Mouse (Mus musculus) left cerebral cortex, adult 9 months (tissue): ENCODE results near the gene Smpd1.
A peak's percentile ranks its signal among the peaks of the same experiment; 100 is the strongest.

Experiments used
- DNase-seq, 2 experiments: peaks; one replicate each; pipeline ENCODE4 v3.0.0; 2022; ENCODE audit warnings: low spot score in 2 of 2

Smpd1 gene

GRCm38 (mm10) chr7:105562317-105562716, 8.2 kb downstream of the Smpd1 start:
- no peak for DNase-seq

GRCm38 (mm10) chr7:105563367-105563766, 9.2 kb downstream of the Smpd1 start:
- no peak for DNase-seq

GRCm38 (mm10) chr7:105565071-105565836, 11.1 kb downstream of the Smpd1 start:
- no peak for DNase-seq

- peak in 1 of 2 experiments; percentile 75 for DNase-seq
Measured at GRCm38 (mm10) chr7:105568583-105568982, 14.4 kb downstream of the Smpd1 start.

DNA sequence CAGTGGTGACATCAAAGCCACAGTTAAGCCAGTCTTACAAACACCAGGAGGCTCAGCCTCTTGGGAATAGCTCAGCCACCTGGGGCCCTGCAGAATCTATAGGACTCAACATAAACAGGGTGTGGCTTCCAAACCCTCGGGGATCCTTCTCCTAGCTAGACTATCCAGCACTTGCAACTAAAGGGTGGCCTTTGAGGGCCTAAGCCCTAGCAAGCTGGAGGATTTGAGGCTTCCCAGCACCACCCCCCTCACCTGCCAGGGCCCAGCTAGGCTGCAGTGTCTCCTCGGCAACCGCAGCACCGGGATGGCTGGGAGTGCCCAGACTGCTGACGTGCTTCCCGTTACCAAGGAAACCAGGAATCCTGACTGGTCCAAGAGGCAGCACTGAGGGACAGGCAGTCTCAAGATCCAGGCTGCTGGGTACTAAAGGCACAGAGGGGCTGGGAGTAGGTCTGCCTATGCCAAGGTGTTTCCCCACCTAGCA, 14.9 kb downstream of the Smpd1 start:
- peak; percentile 77 to 92 for DNase-seq

- no peak for DNase-seq
Measured at GRCm38 (mm10) chr7:105569512-105570496, 15.6 kb downstream of the Smpd1 start.

DNA sequence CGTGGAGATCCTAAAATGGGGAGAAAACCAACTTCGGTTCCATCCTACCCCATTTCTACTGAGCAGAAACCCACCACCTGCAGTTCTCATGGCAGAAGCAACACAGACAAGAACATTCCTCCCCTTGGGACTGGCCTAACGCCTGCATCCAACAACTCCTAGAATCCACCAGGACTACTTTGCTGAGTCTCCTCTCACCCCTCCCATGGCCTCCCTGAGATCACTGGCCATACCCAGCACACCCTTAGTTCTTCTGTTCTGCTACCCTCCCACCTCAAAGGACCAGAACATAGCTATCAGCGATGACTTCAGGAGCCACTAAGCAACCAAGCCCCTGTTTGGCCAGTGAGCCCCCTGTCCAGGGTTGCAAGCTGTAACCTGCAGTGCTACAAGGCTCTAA, 16.6 kb downstream of the Smpd1 start:
- DNase-seq = no peak

- no peak for DNase-seq
Measured at GRCm38 (mm10) chr7:105572949-105573348, 18.8 kb downstream of the Smpd1 start.

GRCm38 (mm10) chr7:105574537-105574936, 20.4 kb downstream of the Smpd1 start:
- DNase-seq = no peak

DNA sequence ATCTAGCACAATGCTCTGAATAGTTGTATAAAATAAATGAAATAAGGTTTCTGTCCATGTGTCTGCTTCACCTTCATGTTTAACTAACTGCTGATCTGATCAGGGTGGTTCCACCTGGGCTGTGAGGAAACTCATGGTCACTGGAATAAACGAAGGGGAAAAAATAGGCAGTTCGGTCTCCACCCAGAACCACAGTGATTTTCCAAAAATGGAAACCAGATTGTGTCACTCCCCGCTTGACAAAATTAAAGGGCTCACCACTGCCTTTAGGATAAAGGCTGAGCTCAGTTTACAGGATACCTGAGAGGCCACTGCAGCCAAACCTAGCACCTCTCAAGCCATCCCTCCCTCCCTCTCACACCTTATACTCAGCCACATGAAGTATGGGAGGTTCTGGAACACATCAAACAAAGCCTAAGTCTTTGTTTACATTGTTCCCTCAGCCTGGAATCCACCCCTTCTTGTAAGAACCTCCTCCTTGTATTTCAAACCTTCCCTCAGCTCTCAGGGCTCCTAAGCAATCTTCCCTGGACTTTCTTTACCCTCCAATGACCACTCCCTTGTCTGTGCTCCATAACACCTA, 22.1 kb downstream of the Smpd1 start:
- no peak for DNase-seq

- DNase-seq = no peak
Measured at GRCm38 (mm10) chr7:105577377-105577871, 23.3 kb downstream of the Smpd1 start.

DNA sequence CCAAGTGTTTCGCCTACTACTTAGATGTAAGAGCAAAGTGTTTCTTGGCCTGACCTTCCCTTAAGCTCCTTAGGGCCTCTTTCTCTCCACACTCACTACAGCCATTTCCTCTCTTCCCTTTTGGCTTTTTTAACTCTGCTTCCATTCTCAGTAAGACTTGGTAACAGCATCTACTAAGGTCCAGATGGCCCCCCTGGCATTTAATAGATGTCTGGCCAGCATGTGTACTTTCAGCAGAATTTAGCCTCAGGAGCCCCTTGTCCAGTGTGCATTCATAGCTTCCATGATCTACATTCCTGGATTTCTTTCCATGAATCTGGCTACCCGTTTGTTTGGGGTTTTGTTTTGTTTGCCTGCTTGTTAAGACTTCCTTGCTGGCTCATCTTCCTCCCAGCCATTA, 24.3 kb downstream of the Smpd1 start:
- DNase-seq = no peak

GRCm38 (mm10) chr7:105580627-105581089, 26.5 kb downstream of the Smpd1 start:
- no peak for DNase-seq

DNA sequence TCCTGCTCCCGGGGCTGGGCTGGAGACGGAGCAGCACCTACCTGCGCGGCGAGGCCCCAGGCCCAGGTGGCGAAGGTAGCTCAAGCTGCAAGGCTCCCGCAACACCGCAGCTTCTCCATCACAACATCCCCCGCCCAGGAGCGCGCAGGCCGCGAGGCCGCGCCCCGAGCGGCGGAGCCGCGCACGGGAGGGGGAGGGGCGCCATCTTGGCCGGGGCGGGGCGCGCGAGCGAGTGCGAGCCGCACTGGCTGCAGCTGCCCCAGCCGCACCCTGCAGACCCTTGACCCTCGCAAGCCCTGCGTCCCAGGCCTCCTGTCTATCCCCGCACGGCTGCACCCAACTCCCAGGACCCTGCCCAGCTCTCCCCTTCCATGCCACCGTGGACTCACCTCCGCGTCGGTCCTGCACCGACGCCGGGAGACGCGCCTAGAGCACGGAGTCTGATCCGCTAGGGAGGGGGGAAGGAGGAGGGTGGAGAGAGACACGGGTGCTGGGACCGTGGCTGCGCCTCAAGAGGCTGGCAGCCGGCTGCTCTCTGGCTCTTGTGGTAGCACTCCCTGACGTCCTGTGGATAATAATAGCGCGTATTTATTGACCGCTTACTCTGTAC, 27.0 kb downstream of the Smpd1 start, which contains the start of gene Apbb1:
Apbb1 (minus strand) TSS at position 560 of the 610 bp plus-strand sequence.
- DNase-seq = peak in 1 of 2 experiments; percentile 77

DNA sequence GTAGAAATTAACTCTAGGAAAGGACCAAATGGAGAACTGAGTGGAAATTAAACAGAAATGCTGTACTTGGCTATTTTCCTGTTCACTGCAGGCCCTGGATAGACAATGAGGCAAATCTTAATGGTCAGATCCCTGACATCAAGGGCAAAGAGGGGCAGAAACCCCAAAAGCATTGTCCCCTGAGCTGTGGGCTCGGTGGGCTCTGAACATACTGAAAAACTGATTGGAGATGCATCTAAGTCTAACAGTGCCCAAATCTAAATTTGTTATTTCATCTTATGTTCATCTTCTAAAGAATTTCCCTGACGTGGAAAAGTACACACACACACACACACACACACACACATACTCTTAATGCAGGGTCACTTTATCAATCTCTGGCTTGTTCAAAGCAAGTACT, 27.8 kb downstream of the Smpd1 start:
- no peak for DNase-seq

DNA sequence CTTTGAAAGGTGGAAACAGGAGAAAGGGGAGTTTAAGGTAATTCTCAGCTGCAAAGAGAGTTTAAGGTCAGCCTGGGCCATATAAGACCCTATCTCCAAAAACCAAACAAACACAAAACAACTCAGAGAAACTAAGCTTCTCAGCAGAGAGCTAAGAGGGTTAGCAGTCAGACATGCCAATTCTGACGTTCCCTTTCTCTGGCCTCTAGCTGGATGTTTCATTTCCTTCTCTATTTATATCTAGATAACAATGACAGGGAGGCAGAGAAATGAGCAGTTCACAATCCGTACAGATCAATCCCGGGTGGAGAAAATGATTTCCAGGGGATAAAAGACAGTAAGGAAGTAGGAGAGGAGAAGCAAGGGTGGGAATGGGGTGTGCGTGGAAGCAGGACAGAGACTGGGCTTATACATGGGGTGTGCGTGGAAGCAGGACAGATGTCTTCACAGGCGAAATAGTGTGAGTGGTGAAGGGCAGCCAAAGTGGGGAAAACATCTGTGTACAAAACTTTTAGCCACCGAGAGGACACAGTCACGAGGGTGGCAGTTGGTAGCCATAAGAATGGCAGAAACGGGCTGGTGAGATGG, 34.3 kb downstream of the Smpd1 start:
- no peak for DNase-seq

DNA sequence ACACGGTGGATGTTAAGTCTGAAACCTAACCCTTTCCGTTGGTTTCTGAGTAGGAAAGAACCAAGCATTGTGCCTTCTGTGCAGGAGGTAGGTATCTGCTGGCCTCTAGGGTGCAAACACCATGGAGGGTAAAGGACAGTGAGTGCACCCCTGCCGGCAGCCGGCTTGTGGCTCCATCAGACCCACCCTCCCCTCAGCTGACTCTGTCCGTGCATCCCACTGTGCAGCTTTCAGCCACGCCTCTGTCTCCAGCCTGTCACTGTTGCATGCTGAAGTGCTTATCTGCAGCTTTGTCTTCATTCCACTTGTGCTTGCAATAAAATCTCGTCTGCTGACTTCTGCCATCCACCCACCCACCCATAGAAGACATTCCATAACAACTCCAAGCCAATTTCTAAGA, 35.9 kb downstream of the Smpd1 start:
- no peak for DNase-seq

DNA sequence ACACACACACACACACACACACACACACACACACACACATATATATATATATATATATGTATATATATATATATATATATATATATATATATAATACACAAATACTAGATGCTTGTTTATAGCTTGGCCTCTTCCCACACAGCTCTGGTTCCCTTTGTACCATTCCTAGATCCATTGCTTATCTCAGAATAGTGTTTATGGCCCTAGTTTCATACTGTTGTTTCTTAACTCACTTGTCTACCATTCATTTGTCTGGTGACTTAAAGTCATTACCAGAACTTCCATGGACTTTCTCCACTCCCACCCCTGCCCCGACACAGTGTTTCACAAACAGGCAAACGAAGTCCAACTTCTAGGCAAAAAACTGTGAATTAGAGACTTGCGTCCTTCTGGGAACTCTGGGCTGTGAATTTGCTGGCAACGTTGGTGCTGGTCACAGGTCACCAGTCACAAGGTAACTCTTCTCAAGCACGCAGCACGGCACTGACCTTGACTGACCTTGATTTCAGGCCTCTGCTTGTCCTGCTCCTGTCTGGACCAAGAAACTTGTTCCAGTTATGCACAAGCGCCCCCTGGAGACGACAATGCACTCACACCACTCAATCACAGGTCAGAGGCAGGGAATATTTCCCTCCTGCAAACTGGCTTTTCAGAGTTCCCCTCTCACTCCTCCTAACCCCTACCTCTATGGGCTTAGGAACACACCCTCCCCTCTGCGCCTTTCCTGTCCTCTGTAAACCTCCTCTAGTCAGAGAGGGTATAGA, 48.9 kb downstream of the Smpd1 start:
- DNase-seq = peak in 1 of 2 experiments; percentile 69
